Mouse (Mus musculus): ENCODE results near the gene Gramd1a. TPM values are rescaled to one million over a fixed set of nuclear protein-coding genes. Genes with fewer than 3 reads are reported as not detected.
A peak's percentile ranks its signal among the peaks of the same experiment; 100 is the strongest.

The Gramd1a gene
- total RNA-seq, 2 experiments from 2014 or later = 108 to 115 TPM

GRCm38 (mm10) chr7:31151301-31152241 lies 4.1 kb downstream of the Gramd1a start:
- DNase-seq (ENCODE audit: low spot score in 2 of 2) = peak in 1 of 2 experiments; percentile 46

GRCm38 (mm10) chr7:31150566-31151300 lies 5.0 kb downstream of the Gramd1a start:
- peak; percentile 86 to 88 for DNase-seq (ENCODE audit: low spot score in 2 of 2)

GRCm38 (mm10) chr7:31149751-31150565 lies 5.7 kb downstream of the Gramd1a start:
- DNase-seq (ENCODE audit: low spot score in 2 of 2) = peak in 1 of 2 experiments; percentile 47

GRCm38 (mm10) chr7:31149271-31149670 lies 6.4 kb downstream of the Gramd1a start:
- DNase-seq (ENCODE audit: low spot score in 2 of 2) = no peak

GRCm38 (mm10) chr7:31148756-31149155 lies 6.9 kb downstream of the Gramd1a start:
- DNase-seq (ENCODE audit: low spot score in 2 of 2) = no peak

- no peak for DNase-seq (ENCODE audit: low spot score in 2 of 2)
Measured at GRCm38 (mm10) chr7:31148086-31148485, 7.6 kb downstream of the Gramd1a start.

GRCm38 (mm10) chr7:31145596-31146160 lies 10.0 kb downstream of the Gramd1a start:
- no peak for DNase-seq (ENCODE audit: low spot score in 2 of 2)

- no peak for DNase-seq (ENCODE audit: low spot score in 2 of 2)
Measured at GRCm38 (mm10) chr7:31144886-31145285, 10.8 kb downstream of the Gramd1a start.

GRCm38 (mm10) chr7:31140941-31141340 lies 14.8 kb downstream of the Gramd1a start:
- DNase-seq (ENCODE audit: low spot score in 2 of 2) = no peak

GRCm38 (mm10) chr7:31140302-31140701 lies 15.4 kb downstream of the Gramd1a start:
- no peak for DNase-seq (ENCODE audit: low spot score in 2 of 2)

- DNase-seq (ENCODE audit: low spot score in 2 of 2) = peak in 1 of 2 experiments; percentile 68
Measured at GRCm38 (mm10) chr7:31139765-31140164, 15.9 kb downstream of the Gramd1a start.

- DNase-seq (ENCODE audit: low spot score in 2 of 2) = no peak
Measured at GRCm38 (mm10) chr7:31135717-31136116, 20.0 kb downstream of the Gramd1a start.

GRCm38 (mm10) chr7:31131866-31132265 lies 23.8 kb downstream of the Gramd1a start:
- no peak for DNase-seq (ENCODE audit: low spot score in 2 of 2)

GRCm38 (mm10) chr7:31130841-31131240 lies 24.9 kb downstream of the Gramd1a start:
- peak in 1 of 2 experiments; percentile 70 for DNase-seq (ENCODE audit: low spot score in 2 of 2)

GRCm38 (mm10) chr7:31130197-31130596 lies 25.5 kb downstream of the Gramd1a start:
- no peak for DNase-seq (ENCODE audit: low spot score in 2 of 2)

GRCm38 (mm10) chr7:31128157-31128705 lies 27.5 kb downstream of the Gramd1a start:
- no peak for DNase-seq (ENCODE audit: low spot score in 2 of 2)

GRCm38 (mm10) chr7:31126851-31127724 lies 28.6 kb downstream of the Gramd1a start, which contains the start of gene Scn1b:
Gene Scn1b (minus strand): TSS chr7:31127003.
- peak; percentile 61 to 68 for DNase-seq (ENCODE audit: low spot score in 2 of 2)

GRCm38 (mm10) chr7:31126211-31126751 lies 29.4 kb downstream of the Gramd1a start:
- DNase-seq (ENCODE audit: low spot score in 2 of 2) = peak in 1 of 2 experiments; percentile 66

GRCm38 (mm10) chr7:31125116-31125515 lies 30.6 kb downstream of the Gramd1a start:
- no peak for DNase-seq (ENCODE audit: low spot score in 2 of 2)
